Mouse (Mus musculus): ENCODE data around the gene Vps35l. TPM values are rescaled to one million over a fixed set of nuclear protein-coding genes. Genes with fewer than 3 reads are reported as not detected.

Gene Vps35l
- total and polyA plus RNA-seq, 2 experiments from 2014 or later, result 85.6 to 92.1 TPM

DNA sequence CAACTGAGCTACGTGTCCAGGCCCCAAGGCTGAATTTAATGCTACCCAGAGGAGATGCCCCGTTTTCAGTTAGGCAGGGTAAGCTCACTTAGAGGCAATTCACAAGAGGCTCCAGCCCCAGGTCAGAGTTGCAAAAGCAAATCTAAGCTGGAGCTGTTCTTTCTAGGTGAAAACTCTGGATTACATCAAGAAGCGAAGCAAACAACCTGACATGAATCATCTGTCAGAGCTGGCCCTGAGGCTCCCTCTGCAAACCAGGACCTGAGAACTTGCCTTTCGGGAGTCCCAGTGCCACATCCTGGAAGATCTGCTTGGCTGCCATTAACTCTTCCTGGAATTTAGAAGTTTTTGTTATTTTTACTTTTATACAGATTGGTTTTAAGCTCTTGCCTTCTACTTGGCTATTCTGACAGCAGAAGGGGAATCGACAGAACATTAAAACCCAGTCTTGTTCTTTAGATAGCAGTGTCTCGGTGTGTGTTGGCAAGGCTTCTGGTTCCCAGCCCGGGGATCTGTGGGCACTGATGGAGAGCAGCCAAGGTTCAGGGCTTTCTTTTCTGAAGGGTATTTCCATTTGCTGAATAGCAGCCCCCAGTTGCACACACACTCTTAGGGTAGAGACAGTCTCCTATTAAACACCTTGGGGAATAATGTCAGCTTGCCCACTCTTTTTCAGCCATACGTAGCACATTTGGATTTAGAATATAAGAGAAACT, 101.2 kb downstream of the Vps35l start:
- ATAC-seq, result no peak; the same call in 1 of the 2 replicates
- no peaks in the 10 kb centered on the region for H3K27me3 ChIP-seq (ENCODE audit: insufficient read depth, low read length)
- TF ChIP-seq CTCF (IDR thresholded peaks at IDR 0.05; ENCODE audit: low read depth), result no peak

DNA sequence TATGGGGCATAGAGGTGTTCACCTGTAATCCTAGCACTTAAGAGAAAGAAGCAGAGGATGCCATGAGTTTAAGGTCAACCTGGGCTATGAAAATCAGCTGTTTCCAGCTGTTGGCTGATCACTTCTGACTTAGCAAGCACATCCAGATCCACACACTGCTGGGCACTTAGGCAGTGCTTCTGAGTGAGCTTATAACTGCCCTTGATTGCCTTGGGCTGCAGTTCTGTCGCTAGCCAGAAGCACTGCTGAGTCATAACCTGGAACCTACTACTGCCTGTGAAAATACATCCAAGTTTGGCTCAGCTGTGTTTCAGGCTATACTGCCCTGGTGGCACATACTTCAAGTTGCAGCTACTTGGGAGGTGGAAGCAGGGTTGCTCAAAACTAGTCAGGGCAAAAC, 101.8 kb downstream of the Vps35l start:
- Histone ChIP-seq H3K4me2 (ENCODE audit: low read depth, low read length) (no peak overlapping the region), H3K36me3 (ENCODE audit: insufficient read depth, low read length) (peaks cover 61% of the 10 kb centered on the region), H3K9me3 (ENCODE audit: low read length) (no peaks in the 10 kb centered on the region), H3K27me3 (ENCODE audit: insufficient read depth, low read length) (no peaks in the 10 kb centered on the region), H3K4me3 (ENCODE audit: low read length) (no peak overlapping the region), H3K4me1 (ENCODE audit: insufficient read depth, low read length) (0 out of 2 replicates have a peak, but pooled peaks cover 3% of the 10 kb centered on the region), H3K9ac (replicated peaks; ENCODE audit: low read length) (no peak overlapping the region), H3K27ac (no peak overlapping the region)
- TF ChIP-seq CTCF (IDR thresholded peaks at IDR 0.05; ENCODE audit: low read depth), result 0 out of 2 replicates have a peak, but pooled peaks have one; percentile 18
- DNase-seq (ENCODE audit: low spot score), result no peak
- 0 out of 2 replicates have a peak, but pooled peaks have one; percentile 43 for ATAC-seq
- WGBS, result 46% methylated on average over 1 of the region's 1 CpGs

More for the DNA sequence above, 101.2 kb downstream of the Vps35l start:
- 41% methylated on average over 8 of the region's 8 CpGs for WGBS
- Histone ChIP-seq H3K36me3 (ENCODE audit: insufficient read depth, low read length) (peaks cover 62% of the 10 kb centered on the region), H3K9ac (replicated peaks; ENCODE audit: low read length) (no peak overlapping the region), H3K9me3 (ENCODE audit: low read length) (no peaks in the 10 kb centered on the region), H3K27ac (0 out of 2 replicates have a peak overlapping the region, but pooled peaks have one; percentile 23), H3K4me3 (ENCODE audit: low read length) (no peak overlapping the region), H3K4me2 (ENCODE audit: low read depth, low read length) (no peak overlapping the region), H3K4me1 (ENCODE audit: insufficient read depth, low read length) (0 out of 2 replicates have a peak, but pooled peaks cover 3% of the 10 kb centered on the region)
- peak; percentile 70 for DNase-seq (ENCODE audit: low spot score)

DNA sequence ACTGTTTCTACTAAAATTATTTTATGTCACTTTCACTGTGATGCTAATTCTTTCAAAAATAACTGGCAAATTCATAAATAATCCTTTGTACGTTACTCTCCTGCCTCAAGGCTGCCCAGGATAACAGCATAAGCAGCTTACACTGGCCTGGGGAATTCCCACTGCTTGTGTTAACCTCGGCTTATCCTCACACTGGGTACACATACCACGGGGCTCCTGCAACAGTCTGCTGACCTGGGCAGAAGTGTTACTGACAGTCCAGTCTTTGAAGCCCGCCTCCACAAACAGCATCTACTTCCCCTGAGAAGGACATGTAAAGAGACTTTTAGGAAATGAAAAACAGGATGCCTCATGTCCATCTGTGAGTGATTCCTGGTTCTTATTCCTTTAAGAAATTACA, 102.9 kb downstream of the Vps35l start:
- DNase-seq (ENCODE audit: low spot score), result no peak
- no peak for ATAC-seq
- no peak overlapping the region for H3K4me3 ChIP-seq (ENCODE audit: low read length)
- no peaks in the 10 kb centered on the region for H3K9me3 ChIP-seq (ENCODE audit: low read length)
- H3K36me3 ChIP-seq (ENCODE audit: insufficient read depth, low read length), result peaks cover 61% of the 10 kb centered on the region
- H3K9ac ChIP-seq (replicated peaks; ENCODE audit: low read length), result no peak overlapping the region
- H3K27ac ChIP-seq, result no peak overlapping the region
- H3K27me3 ChIP-seq (ENCODE audit: insufficient read depth, low read length), result no peaks in the 10 kb centered on the region
- no peak overlapping the region for H3K4me2 ChIP-seq (ENCODE audit: low read depth, low read length)
- 71% methylated on average over 4 of the region's 4 CpGs for WGBS
- 0 out of 2 replicates have a peak, but pooled peaks cover 3% of the 10 kb centered on the region for H3K4me1 ChIP-seq (ENCODE audit: insufficient read depth, low read length)
- no peak for TF ChIP-seq CTCF (IDR thresholded peaks at IDR 0.05; ENCODE audit: low read depth)

DNA sequence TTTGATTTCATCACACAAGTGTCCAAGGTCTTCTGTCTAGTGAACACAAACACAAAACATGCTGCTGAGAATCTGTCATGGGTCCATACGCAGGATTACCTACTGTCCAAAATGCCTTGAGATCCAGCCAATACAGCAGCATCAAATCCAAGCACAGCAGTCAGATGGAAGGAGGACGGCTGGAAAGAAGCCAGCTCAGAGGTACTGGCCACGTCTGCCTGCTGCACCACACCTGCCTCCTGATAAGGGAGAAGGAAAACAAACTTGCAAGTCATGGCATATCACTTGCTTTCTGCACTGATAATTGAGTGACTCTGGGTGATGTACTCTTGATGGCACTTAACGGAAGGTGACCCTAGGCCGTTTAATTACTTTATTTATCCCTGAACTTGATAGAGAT, 105.1 kb downstream of the Vps35l start:
- TF ChIP-seq CTCF (IDR thresholded peaks at IDR 0.05; ENCODE audit: low read depth), result no peak

DNA sequence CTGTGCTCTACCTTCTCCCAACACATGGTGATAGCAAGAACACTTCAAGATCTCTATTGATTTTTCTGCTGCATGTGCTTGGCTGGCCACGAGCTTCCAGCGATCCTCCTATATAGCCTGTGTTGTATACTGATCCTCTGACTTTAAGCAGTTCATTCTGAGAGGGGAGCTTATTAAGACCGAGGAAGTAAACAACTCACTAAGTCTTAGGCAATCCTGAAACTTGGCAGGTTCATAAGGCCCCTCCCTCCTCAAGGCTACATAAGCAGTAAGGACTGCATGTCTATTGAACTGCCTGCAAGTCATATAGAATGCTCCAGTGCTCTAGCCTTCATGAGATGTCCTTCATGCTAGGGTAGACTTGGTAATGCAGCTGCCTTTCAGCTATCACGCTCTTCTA, 106.3 kb downstream of the Vps35l start:
- no peak for DNase-seq (ENCODE audit: low spot score)
- no peak for ATAC-seq
- no peak for TF ChIP-seq CTCF (IDR thresholded peaks at IDR 0.05; ENCODE audit: low read depth)
- Histone ChIP-seq H3K4me2 (ENCODE audit: low read depth, low read length) (no peak overlapping the region), H3K9ac (replicated peaks; ENCODE audit: low read length) (no peak overlapping the region), H3K36me3 (ENCODE audit: insufficient read depth, low read length) (peaks cover 61% of the 10 kb centered on the region), H3K27me3 (ENCODE audit: insufficient read depth, low read length) (no peaks in the 10 kb centered on the region), H3K4me1 (ENCODE audit: insufficient read depth, low read length) (0 out of 2 replicates have a peak, but pooled peaks cover 3% of the 10 kb centered on the region), H3K4me3 (ENCODE audit: low read length) (no peak overlapping the region), H3K27ac (no peak overlapping the region), H3K9me3 (ENCODE audit: low read length) (no peaks in the 10 kb centered on the region)
- 96% methylated on average over 4 of the region's 4 CpGs for WGBS

More for the DNA sequence above, 105.1 kb downstream of the Vps35l start:
- ATAC-seq, result no peak
- 75% methylated on average over 5 of the region's 5 CpGs for WGBS
- H3K4me2 ChIP-seq (ENCODE audit: low read depth, low read length), result no peak overlapping the region
- H3K36me3 ChIP-seq (ENCODE audit: insufficient read depth, low read length), result peaks cover 63% of the 10 kb centered on the region
- H3K9me3 ChIP-seq (ENCODE audit: low read length), result no peaks in the 10 kb centered on the region
- H3K27ac ChIP-seq, result no peak overlapping the region
- H3K4me3 ChIP-seq (ENCODE audit: low read length), result no peak overlapping the region
- H3K4me1 ChIP-seq (ENCODE audit: insufficient read depth, low read length), result 0 out of 2 replicates have a peak, but pooled peaks cover 3% of the 10 kb centered on the region
- H3K27me3 ChIP-seq (ENCODE audit: insufficient read depth, low read length), result no peaks in the 10 kb centered on the region
- H3K9ac ChIP-seq (replicated peaks; ENCODE audit: low read length), result no peak overlapping the region
- no peak for DNase-seq (ENCODE audit: low spot score)

DNA sequence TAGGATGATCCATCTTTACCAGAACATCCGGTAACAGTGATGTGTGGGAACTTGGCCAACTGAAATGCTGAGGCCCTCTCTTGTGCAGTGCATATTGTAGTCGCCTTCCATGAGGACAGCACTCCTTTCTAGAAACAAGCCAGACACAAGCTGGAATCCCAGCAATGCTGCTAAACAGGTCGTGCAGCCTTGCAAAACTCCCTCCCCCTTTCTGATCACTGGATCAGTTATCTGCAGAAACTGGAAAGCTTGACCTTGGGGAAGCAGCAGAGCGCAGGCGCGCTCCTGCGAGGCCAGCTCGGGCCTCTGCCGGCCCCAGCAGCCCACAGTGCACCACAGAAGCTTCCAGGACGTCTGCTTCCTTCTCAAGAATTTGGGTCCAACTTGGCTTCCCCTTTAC, 108.8 kb downstream of the Vps35l start:
- H3K36me3 ChIP-seq (ENCODE audit: insufficient read depth, low read length), result peaks cover 67% of the 10 kb centered on the region
- H3K4me3 ChIP-seq (ENCODE audit: low read length), result no peak overlapping the region
- H3K9me3 ChIP-seq (ENCODE audit: low read length), result no peaks in the 10 kb centered on the region
- no peak for ATAC-seq
- WGBS, result 92% methylated on average over 10 of the region's 10 CpGs
- no peak overlapping the region for H3K9ac ChIP-seq (replicated peaks; ENCODE audit: low read length)
- no peak overlapping the region for H3K27ac ChIP-seq
- H3K4me2 ChIP-seq (ENCODE audit: low read depth, low read length), result no peak overlapping the region
- H3K4me1 ChIP-seq (ENCODE audit: insufficient read depth, low read length), result no peaks in the 10 kb centered on the region
- no peak for TF ChIP-seq CTCF (IDR thresholded peaks at IDR 0.05; ENCODE audit: low read depth)
- H3K27me3 ChIP-seq (ENCODE audit: insufficient read depth, low read length), result no peaks in the 10 kb centered on the region
- no peak for DNase-seq (ENCODE audit: low spot score)

Data from hindbrain, postnatal 0 days (tissue).